Comparison of ENCODE assay signal across 23 mouse cellular contexts in genomic region chr7:76170481-76170880, GRCm38 (mm10). TPM values are rescaled to one million over a fixed set of nuclear protein-coding genes. Genes with fewer than 3 reads are reported as not detected.
"Had no signal": no experiment of that assay in that cellular context is flagged by ENCODE, and none has a peak within 500 bp of the region (broad histone marks: within the 10 kb centered on the region; RNA-seq: fewer than 3 reads in every experiment).

No protein-coding gene starts in this region.

- DNase-seq: cerebellum, adult 2 months; cerebellum, adult 8-10 months; cerebellum, adult 9-10 months; cerebellum, adult 9-11 months; cerebellum, postnatal 10 days; cerebellum, postnatal 14 days; cerebellum, postnatal 25 days; cerebellum, postnatal 36 days; embryo, embryonic 11 days; forebrain, postnatal 0 days; gastrocnemius, adult 2 months; gastrocnemius, postnatal 10 days; gastrocnemius, postnatal 14 days; gastrocnemius, postnatal 25 days; gastrocnemius, postnatal 36 days; heart, adult 11 months; heart, adult 18-20 months; heart, adult 2 months had no signal

RNA-seq across cellular contexts. Expression of gene Agbl1, which starts 59.2 kb away (rescaled TPM):
- polyA plus RNA-seq: embryonic facial prominence, embryonic 10.5 days; embryonic facial prominence, embryonic 11.5 days; embryonic facial prominence, embryonic 13.5 days; erythroblast, embryonic 14.5 days; forebrain, embryonic 10.5 days had no signal
